Mouse (Mus musculus) liver, embryonic 16.5 days (tissue): ENCODE measurements around the gene Tnn. TPM values are rescaled to one million over a fixed set of nuclear protein-coding genes. Genes with fewer than 3 reads are reported as not detected.
A peak's percentile ranks its signal among the peaks of the same experiment; 100 is the strongest.

Experiments used
- ATAC-seq: fragments of 200-750 bp; cut with Nextera tagmentation; 2 replicates; pipeline ENCODE4 v1.8.0; 2017; ENCODE audit warnings: low read depth, mild to moderate bottlenecking, moderate number of reproducible peaks, moderate library complexity
- H3K27ac ChIP-seq: fragments of 300-500 bp; sonication (generic); 2 replicates; pipeline ENCODE4 v1.5.1; 2014; ENCODE audit warnings: mild to moderate bottlenecking, low read length
- H3K27me3 ChIP-seq: fragments of 300-500 bp; sonication (generic); 2 replicates; pipeline ENCODE4 v1.6.1; 2014; ENCODE audit warnings: low read depth, low read length, mixed read lengths; ENCODE audit not compliant: control insufficient read depth, insufficient read depth
- H3K36me3 ChIP-seq: fragments of 300-500 bp; sonication (generic); 2 replicates; pipeline ENCODE4 v1.6.1; 2014; ENCODE audit warnings: mild to moderate bottlenecking; ENCODE audit not compliant: control insufficient read depth, insufficient read depth
- H3K4me1 ChIP-seq: fragments of 300-500 bp; sonication (generic); 2 replicates; pipeline ENCODE4 v1.6.1; 2014; ENCODE audit warnings: low read depth, low read length, mixed read lengths; ENCODE audit not compliant: control insufficient read depth
- H3K4me2 ChIP-seq: fragments of 300-500 bp; sonication (generic); 2 replicates; pipeline ENCODE4 v1.6.1; 2014; ENCODE audit warnings: low read depth, low read length, mixed read lengths
- H3K4me3 ChIP-seq: fragments of 300-500 bp; sonication (generic); 2 replicates; pipeline ENCODE4 v1.5.1; 2014; ENCODE audit warnings: low read depth, mild to moderate bottlenecking, low read length
- H3K9ac ChIP-seq: fragments of 300-500 bp; sonication (generic); 2 replicates; pipeline ENCODE4 v1.6.1; 2014; ENCODE audit warnings: low read depth, low read length
- H3K9me3 ChIP-seq: fragments of 300-500 bp; sonication (generic); replicated peaks from 2 replicates; pipeline ENCODE4 v1.6.1; 2016; ENCODE audit warnings: low read length; ENCODE audit not compliant: control insufficient read depth
- WGBS: fragments of 180-500 bp; shearing (Covaris S2); extraction: QIAGEN DNeasy Blood & Tissue Kit; methylation state at CpG from one replicate; pipeline ENCODE4 v1.1.7; 2014; ENCODE audit not compliant: insufficient replicate concordance; 5-methylcytosine and 5-hydroxymethylcytosine counted together
- polyA plus RNA-seq: library from polyadenylated mRNA; unstranded; fragments of >200 nt; fragmentation: Nextera tagmentation; extraction: Ambion mirVana; gene quantifications from 2 replicates; pipeline ENCODE4 v1.2.1, GENCODE M21; 2015

Tnn gene
- polyA plus RNA-seq, 1 experiment from 2014 or later, result 0.05 TPM

GRCm38 (mm10) chr1:160050898-160051297 lies 102.5 kb downstream of the Tnn start:
- no peaks in the 10 kb centered on the region for H3K36me3 ChIP-seq
- no peaks in the 10 kb centered on the region for H3K27me3 ChIP-seq
- peak overlapping the region; percentile 23; the same call in 1 of the 2 replicates for H3K27ac ChIP-seq
- no peak overlapping the region for H3K4me3 ChIP-seq
- H3K9me3 ChIP-seq, result no peaks in the 10 kb centered on the region
- no peak overlapping the region for H3K4me2 ChIP-seq
- WGBS, result 80% methylated on average over 6 of the region's 6 CpGs
- ATAC-seq, result no peak
- H3K9ac ChIP-seq, result no peak overlapping the region
- H3K4me1 ChIP-seq, result peaks cover 61% of the 10 kb centered on the region

- H3K36me3 ChIP-seq, result no peaks in the 10 kb centered on the region
- no peaks in the 10 kb centered on the region for H3K27me3 ChIP-seq
- H3K9me3 ChIP-seq, result no peaks in the 10 kb centered on the region
- peak overlapping the region; percentile 65 for H3K27ac ChIP-seq
- peak overlapping the region; percentile 8; the same call in 1 of the 2 replicates for H3K9ac ChIP-seq
- H3K4me1 ChIP-seq, result peaks cover 59% of the 10 kb centered on the region
- H3K4me3 ChIP-seq, result peak overlapping the region; percentile 11; the same call in 1 of the 2 replicates
- 45% methylated on average over 5 of the region's 5 CpGs for WGBS
- peak overlapping the region; percentile 45 for H3K4me2 ChIP-seq
- ATAC-seq, result peak; percentile 27
Measured at GRCm38 (mm10) chr1:160049131-160049880, 104.1 kb downstream of the Tnn start.

GRCm38 (mm10) chr1:160047481-160047931 lies 105.9 kb downstream of the Tnn start:
- ATAC-seq, result no peak
- WGBS, result 76% methylated on average over 7 of the region's 7 CpGs
- Histone ChIP-seq H3K4me3 (no peak overlapping the region), H3K27me3 (no peaks in the 10 kb centered on the region), H3K27ac (no peak overlapping the region), H3K36me3 (no peaks in the 10 kb centered on the region), H3K9me3 (no peaks in the 10 kb centered on the region), H3K9ac (no peak overlapping the region), H3K4me1 (peaks cover 49% of the 10 kb centered on the region), H3K4me2 (no peak overlapping the region)

- ATAC-seq, result no peak
- WGBS, result 72% methylated on average over 4 of the region's 4 CpGs
- Histone ChIP-seq H3K4me1 (peaks cover 43% of the 10 kb centered on the region), H3K36me3 (no peaks in the 10 kb centered on the region), H3K4me2 (peak overlapping the region; percentile 77), H3K27me3 (no peaks in the 10 kb centered on the region), H3K9ac (no peak overlapping the region), H3K4me3 (peak overlapping the region; percentile 77), H3K9me3 (no peaks in the 10 kb centered on the region), H3K27ac (no peak overlapping the region)
Measured at GRCm38 (mm10) chr1:160046786-160047185, 106.6 kb downstream of the Tnn start.

- peak overlapping the region; percentile 77 for H3K4me3 ChIP-seq
- H3K36me3 ChIP-seq, result no peaks in the 10 kb centered on the region
- WGBS, result 58% methylated on average over 5 of the region's 5 CpGs
- H3K27ac ChIP-seq, result peak overlapping the region; percentile 86; the same call in 1 of the 2 replicates
- no peaks in the 10 kb centered on the region for H3K27me3 ChIP-seq
- no peaks in the 10 kb centered on the region for H3K9me3 ChIP-seq
- peaks cover 39% of the 10 kb centered on the region for H3K4me1 ChIP-seq
- no peak for ATAC-seq
- peak overlapping the region; percentile 77 for H3K4me2 ChIP-seq
- no peak overlapping the region for H3K9ac ChIP-seq
Measured at GRCm38 (mm10) chr1:160045971-160046370, 107.4 kb downstream of the Tnn start.

GRCm38 (mm10) chr1:160045056-160045715 lies 108.2 kb downstream of the Tnn start:
- 44% methylated on average over 3 of the region's 3 CpGs for WGBS
- ATAC-seq, result no peak
- Histone ChIP-seq H3K9ac (peak overlapping the region; percentile 80), H3K27ac (peak overlapping the region; percentile 86), H3K27me3 (no peaks in the 10 kb centered on the region), H3K9me3 (no peaks in the 10 kb centered on the region), H3K4me1 (peaks cover 38% of the 10 kb centered on the region), H3K4me2 (peak overlapping the region; percentile 77), H3K36me3 (no peaks in the 10 kb centered on the region), H3K4me3 (peak overlapping the region; percentile 77)

GRCm38 (mm10) chr1:160044237-160045021 lies 109.0 kb downstream of the Tnn start, which contains the start of gene 4930523C07Rik:
Gene 4930523C07Rik, plus strand, starts transcription at chr1:160044382.
- Histone ChIP-seq H3K9me3 (no peaks in the 10 kb centered on the region), H3K9ac (peak within 1 kb of the TSS; percentile 80), H3K4me3 (peak within 1 kb of the TSS; percentile 77), H3K4me1 (peaks cover 31% of the 10 kb centered on the region), H3K27ac (peak within 1 kb of the TSS; percentile 86), H3K36me3 (no peaks in the 10 kb centered on the region), H3K27me3 (no peaks in the 10 kb centered on the region), H3K4me2 (peak within 1 kb of the TSS; percentile 77)
- WGBS, result under 1% methylated on average over 33 of the region's 33 CpGs
- ATAC-seq, result peak; percentile 85

- no peak overlapping the region; the same call in 1 of the 2 replicates for H3K27ac ChIP-seq
- H3K36me3 ChIP-seq, result no peaks in the 10 kb centered on the region
- no peaks in the 10 kb centered on the region for H3K27me3 ChIP-seq
- H3K9ac ChIP-seq, result peak overlapping the region; percentile 80
- WGBS, result 68% methylated on average over 13 of the region's 13 CpGs
- peak overlapping the region; percentile 77 for H3K4me3 ChIP-seq
- ATAC-seq, result no peak
- no peaks in the 10 kb centered on the region for H3K9me3 ChIP-seq
- peak overlapping the region; percentile 77 for H3K4me2 ChIP-seq
- H3K4me1 ChIP-seq, result peaks cover 22% of the 10 kb centered on the region
Measured at GRCm38 (mm10) chr1:160043271-160043975, 110.0 kb downstream of the Tnn start.
